Mouse (Mus musculus) lung, embryonic 14.5 days (tissue): ENCODE results near the gene Terf2. TPM values are rescaled to one million over a fixed set of nuclear protein-coding genes. Genes with fewer than 3 reads are reported as not detected.
"Not testable (repeated sequence)": the region's sequence is repeated elsewhere in the genome, so short reads cannot be mapped to it uniquely, and the experiment has no call there.

ENCODE experiments used
- ATAC-seq: fragments of 200-750 bp; cut with Nextera tagmentation; 2 replicates; pipeline ENCODE4 v1.8.0; 2017; ENCODE audit warnings: mild to moderate bottlenecking, moderate TSS enrichment, moderate library complexity; ENCODE audit not compliant: insufficient read depth
- DNase-seq: peaks from one replicate; pipeline ENCODE4 v3.0.0-alpha.2; 2015
- H3K27ac ChIP-seq: fragments of 300-500 bp; sonication (generic); 2 replicates; pipeline ENCODE4 v1.5.1; 2014; ENCODE audit warnings: low read depth, mild to moderate bottlenecking, moderate library complexity
- H3K27me3 ChIP-seq: fragments of 300-500 bp; sonication (generic); 2 replicates; pipeline ENCODE4 v1.6.1; 2014; ENCODE audit warnings: low read length, control low read depth; ENCODE audit not compliant: insufficient read depth
- H3K36me3 ChIP-seq: fragments of 300-500 bp; sonication (generic); 2 replicates; pipeline ENCODE4 v1.6.1; 2014; ENCODE audit warnings: control low read depth; ENCODE audit not compliant: insufficient read depth
- H3K4me1 ChIP-seq: fragments of 300-500 bp; sonication (generic); 2 replicates; pipeline ENCODE4 v1.6.1; 2014; ENCODE audit warnings: antibody characterized with exemption, control low read depth; ENCODE audit not compliant: insufficient read depth
- H3K4me2 ChIP-seq: fragments of 300-500 bp; sonication (generic); 2 replicates; pipeline ENCODE4 v1.6.1; 2014; ENCODE audit warnings: mild to moderate bottlenecking
- H3K4me3 ChIP-seq: fragments of 300-500 bp; sonication (generic); 2 replicates; pipeline ENCODE4 v1.5.1; 2014; ENCODE audit warnings: low read depth, low read length
- H3K9ac ChIP-seq: fragments of 300-500 bp; sonication (generic); 2 replicates; pipeline ENCODE4 v1.6.1; 2014
- H3K9me3 ChIP-seq: fragments of 300-500 bp; sonication (generic); 2 replicates; pipeline ENCODE4 v1.6.1; 2016; ENCODE audit warnings: low read depth, low read length, control low read depth
- CTCF ChIP-seq: IDR thresholded peaks from 2 replicates; pipeline ENCODE4 v1.5.1; 2016; ENCODE audit warnings: antibody characterized with exemption, low read depth
- WGBS: fragments of 180-500 bp; shearing (Covaris S2); extraction: QIAGEN DNeasy Blood & Tissue Kit; methylation state at CpG from one replicate; pipeline ENCODE4 v1.1.7; 2014; 5-methylcytosine and 5-hydroxymethylcytosine counted together
- polyA plus RNA-seq: library from polyadenylated mRNA; unstranded; fragments of >200 nt; fragmentation: Nextera tagmentation; extraction: Ambion mirVana; gene quantifications from 2 replicates; pipeline ENCODE4 v1.2.1, GENCODE M21; 2014

Terf2 gene
- polyA plus RNA-seq, 1 experiment from 2014 or later, result 14.7 TPM

DNA sequence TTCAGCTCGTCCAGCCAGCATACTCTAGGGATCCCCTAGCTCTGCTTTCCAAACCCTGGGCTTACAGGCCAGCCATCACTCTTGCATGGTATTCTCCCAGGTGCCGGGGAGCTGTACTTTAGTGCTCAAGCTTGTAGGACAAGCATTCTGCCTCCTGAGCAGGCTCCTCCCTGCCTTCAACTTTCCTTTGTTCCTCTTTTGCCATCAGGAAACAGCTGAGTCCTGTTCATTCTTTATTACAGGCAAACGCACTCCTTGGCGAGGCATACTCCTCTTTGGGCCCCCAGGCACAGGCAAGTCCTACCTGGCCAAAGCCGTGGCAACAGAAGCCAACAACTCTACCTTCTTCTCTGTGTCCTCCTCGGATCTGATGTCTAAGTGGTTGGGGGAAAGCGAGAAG, 55.7 kb downstream of the Terf2 start:
- no peak for TF ChIP-seq CTCF
- H3K27me3 ChIP-seq, result no peaks in the 10 kb centered on the region
- no peak overlapping the region for H3K9ac ChIP-seq
- H3K4me2 ChIP-seq, result no peak overlapping the region
- no peak overlapping the region for H3K27ac ChIP-seq
- no peaks in the 10 kb centered on the region for H3K4me1 ChIP-seq
- no peak for ATAC-seq
- DNase-seq, result no peak
- WGBS, result 80% methylated on average over 7 of the region's 7 CpGs
- peaks cover 85% of the 10 kb centered on the region for H3K36me3 ChIP-seq
- no peaks in the 10 kb centered on the region for H3K9me3 ChIP-seq
- H3K4me3 ChIP-seq, result no peak overlapping the region

DNA sequence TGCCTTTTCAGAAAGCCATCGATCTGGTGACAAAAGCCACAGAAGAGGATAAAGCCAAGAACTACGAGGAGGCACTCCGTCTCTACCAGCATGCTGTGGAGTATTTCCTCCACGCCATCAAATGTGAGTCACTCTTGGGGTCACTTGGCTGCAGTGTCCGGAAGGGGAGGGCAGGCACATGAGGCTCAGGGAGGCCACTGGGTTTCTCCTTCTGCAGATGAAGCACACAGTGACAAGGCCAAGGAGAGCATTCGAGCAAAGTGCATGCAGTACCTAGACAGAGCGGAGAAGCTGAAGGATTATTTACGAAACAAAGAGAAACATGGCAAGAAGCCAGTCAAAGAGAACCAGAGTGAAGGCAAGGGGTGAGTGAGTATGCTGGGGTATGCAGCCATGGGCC, 59.7 kb downstream of the Terf2 start:
- peaks cover 45% of the 10 kb centered on the region for H3K36me3 ChIP-seq
- peak; percentile 28 for DNase-seq
- H3K9ac ChIP-seq, result no peak overlapping the region
- no peaks in the 10 kb centered on the region for H3K9me3 ChIP-seq
- no peak overlapping the region for H3K4me3 ChIP-seq
- no peak overlapping the region for H3K27ac ChIP-seq
- 77% methylated on average over 8 of the region's 8 CpGs for WGBS
- no peaks in the 10 kb centered on the region for H3K27me3 ChIP-seq
- ATAC-seq, result no peak
- TF ChIP-seq CTCF, result no peak
- no peak overlapping the region for H3K4me2 ChIP-seq
- H3K4me1 ChIP-seq, result peaks cover 5% of the 10 kb centered on the region; the same call in 1 of the 2 replicates

- Histone ChIP-seq H3K9ac (no peak overlapping the region), H3K4me2 (no peak overlapping the region), H3K36me3 (peaks cover 35% of the 10 kb centered on the region), H3K4me3 (no peak overlapping the region), H3K27me3 (no peaks in the 10 kb centered on the region), H3K9me3 (no peaks in the 10 kb centered on the region), H3K4me1 (peaks cover 5% of the 10 kb centered on the region; the same call in 1 of the 2 replicates), H3K27ac (no peak overlapping the region)
- no peak for TF ChIP-seq CTCF
- DNase-seq, result no peak
- 83% methylated on average over 3 of the region's 3 CpGs for WGBS
- ATAC-seq, result no peak
These were observed 60.7 kb downstream of the Terf2 start for GRCm38 (mm10) chr8:107035641-107036040.

- not testable (repeated sequence) for H3K4me1 ChIP-seq, H3K4me3 ChIP-seq, H3K9me3 ChIP-seq, ATAC-seq, H3K27me3 ChIP-seq, H3K4me2 ChIP-seq, DNase-seq, H3K27ac ChIP-seq, H3K9ac ChIP-seq
- WGBS, result 93% methylated on average over 2 of the region's 2 CpGs
- H3K36me3 ChIP-seq, result peaks cover 16% of the 10 kb centered on the region
These were observed 62.7 kb downstream of the Terf2 start for GRCm38 (mm10) chr8:107033609-107034008.

DNA sequence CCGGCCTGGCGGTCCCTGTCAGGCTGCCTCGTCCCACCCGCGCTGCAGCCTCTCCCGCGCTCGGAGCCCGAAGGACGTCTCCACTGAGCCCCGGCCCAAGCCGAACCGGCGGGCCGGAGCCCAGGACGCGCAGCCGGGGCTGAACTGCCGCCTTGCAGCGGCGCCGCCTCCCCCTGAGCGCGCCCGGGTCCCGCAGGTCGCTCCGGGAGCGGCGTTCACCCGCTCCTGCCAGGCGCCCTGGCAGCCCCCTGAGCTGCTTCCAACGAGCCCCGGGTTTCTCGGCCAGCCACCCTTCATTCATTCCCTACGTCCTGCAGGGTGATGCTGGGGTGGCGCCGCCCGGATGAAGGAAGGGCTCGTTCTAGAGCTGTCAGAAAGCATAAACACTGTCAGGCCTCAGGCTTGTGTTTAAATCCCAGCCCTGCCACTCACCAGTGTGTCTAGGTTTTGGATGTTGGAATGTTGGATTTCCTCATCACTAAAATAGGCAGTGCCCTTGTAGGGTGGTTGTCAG, 64.7 kb downstream of the Terf2 start:
- Histone ChIP-seq H3K4me2 (peak overlapping the region; percentile 78), H3K36me3 (peaks cover 6% of the 10 kb centered on the region; the same call in 1 of the 2 replicates), H3K4me1 (peaks cover 5% of the 10 kb centered on the region; the same call in 1 of the 2 replicates), H3K9me3 (no peaks in the 10 kb centered on the region), H3K9ac (peak overlapping the region; percentile 87), H3K4me3 (peak overlapping the region; percentile 98), H3K27ac (peak overlapping the region; percentile 82), H3K27me3 (no peaks in the 10 kb centered on the region)
- no peak for TF ChIP-seq CTCF
- DNase-seq, result peak; percentile 45
- ATAC-seq, result peak; percentile 18; the same call in 1 of the 2 replicates
- WGBS, result under 1% methylated on average over 40 of the region's 40 CpGs

DNA sequence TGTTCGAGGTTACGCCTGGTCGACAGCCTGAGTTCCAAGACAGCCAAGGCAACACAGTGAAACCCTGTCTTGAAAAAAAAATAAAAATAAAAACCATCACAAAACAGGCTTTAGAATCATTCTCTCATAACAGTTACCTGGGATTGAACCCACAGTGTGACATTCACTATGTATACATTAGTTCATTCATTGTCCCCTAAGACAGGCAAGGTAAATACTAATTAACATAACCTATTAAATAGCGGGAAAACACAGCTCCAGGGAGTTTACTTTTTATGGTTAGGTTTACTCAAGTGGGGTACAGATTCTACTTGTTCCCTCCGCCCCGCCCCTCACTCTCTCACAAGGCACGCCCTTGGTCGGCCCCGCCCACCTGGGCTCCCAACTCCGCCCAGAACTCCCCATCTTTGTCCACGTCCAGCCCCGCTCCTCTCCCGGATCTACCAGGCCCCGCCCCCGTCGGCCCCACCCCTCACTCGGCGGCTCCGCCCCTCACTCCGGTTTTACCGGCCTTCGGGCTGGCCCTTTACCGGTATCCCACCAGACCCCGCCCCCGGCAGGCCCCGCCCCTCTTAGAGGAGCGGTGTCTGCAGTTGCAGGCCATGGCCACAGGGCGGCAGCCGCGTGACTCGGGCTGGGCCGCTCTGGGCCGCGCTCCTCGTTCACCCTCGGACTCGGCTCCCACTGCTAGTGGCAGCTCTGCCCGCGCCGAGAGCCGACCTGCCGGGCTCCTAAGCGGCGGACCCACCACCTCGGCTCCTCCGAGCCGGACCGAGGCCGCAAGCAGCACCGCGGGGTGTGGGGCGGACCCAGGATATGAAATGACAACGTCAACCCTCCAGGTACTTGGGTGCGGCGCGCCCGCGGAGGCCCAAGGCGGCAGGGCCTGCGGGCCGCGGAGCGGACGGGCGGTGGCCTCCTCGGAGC, 65.4 kb downstream of the Terf2 start, which contains the start of gene Vps4a:
Gene Vps4a (plus strand): TSS at position 573 of the 927 bp plus-strand sequence.
- Histone ChIP-seq H3K36me3 (no peaks in the 10 kb centered on the region), H3K27ac (peak within 1 kb of the TSS; percentile 82), H3K4me3 (peak within 1 kb of the TSS; percentile 98), H3K9me3 (no peaks in the 10 kb centered on the region), H3K4me2 (peak within 1 kb of the TSS; percentile 78), H3K9ac (peak within 1 kb of the TSS; percentile 87), H3K27me3 (no peaks in the 10 kb centered on the region), H3K4me1 (peaks cover 5% of the 10 kb centered on the region; the same call in 1 of the 2 replicates)
- TF ChIP-seq CTCF, result peak; percentile 81
- ATAC-seq (peak; percentile 97), DNase-seq (peak; percentile 96)
- 4% methylated on average over 66 of the region's 66 CpGs for WGBS

GRCm38 (mm10) chr8:107030058-107030457, 66.3 kb downstream of the Terf2 start:
- no peak overlapping the region for H3K4me2 ChIP-seq
- DNase-seq (no peak), ATAC-seq (no peak)
- no peak overlapping the region for H3K4me3 ChIP-seq
- no peaks in the 10 kb centered on the region for H3K27me3 ChIP-seq
- peaks cover 5% of the 10 kb centered on the region; the same call in 1 of the 2 replicates for H3K4me1 ChIP-seq
- WGBS, result 64% methylated on average over 5 of the region's 5 CpGs
- no peaks in the 10 kb centered on the region for H3K9me3 ChIP-seq
- TF ChIP-seq CTCF, result no peak
- H3K9ac ChIP-seq, result no peak overlapping the region
- H3K27ac ChIP-seq, result no peak overlapping the region
- H3K36me3 ChIP-seq, result no peaks in the 10 kb centered on the region
